Mouse (Mus musculus) granulocyte monocyte progenitor cell, adult 5-6 weeks (primary cell): ENCODE results near the gene Fto. TPM values are rescaled to one million over a fixed set of nuclear protein-coding genes. Genes with fewer than 3 reads are reported as not detected.

Source experiments
- ATAC-seq: replicated peaks from 2 replicates; pipeline ENCODE4 v1.8.0; 2016; ENCODE audit warnings: mild to moderate bottlenecking, moderate TSS enrichment, inconsistent platforms; ENCODE audit not compliant: poor library complexity, severe bottlenecking
- total RNA-seq, 2 experiments: library from RNA; stranded (forward) in 1 of 2; stranded (reverse) in 1 of 2; fragments of 200-712, 200-1000 nt in 1 of 2; fragments of >200 nt in 1 of 2; fragmentation: Nextera tagmentation in 1 of 2; gene quantifications; 2 replicates each; pipeline ENCODE4 v1.2.3; 2014 to 2017

Fto gene
- total RNA-seq, 2 experiments from 2014 or later, result 31.4 to 61.5 TPM

DNA sequence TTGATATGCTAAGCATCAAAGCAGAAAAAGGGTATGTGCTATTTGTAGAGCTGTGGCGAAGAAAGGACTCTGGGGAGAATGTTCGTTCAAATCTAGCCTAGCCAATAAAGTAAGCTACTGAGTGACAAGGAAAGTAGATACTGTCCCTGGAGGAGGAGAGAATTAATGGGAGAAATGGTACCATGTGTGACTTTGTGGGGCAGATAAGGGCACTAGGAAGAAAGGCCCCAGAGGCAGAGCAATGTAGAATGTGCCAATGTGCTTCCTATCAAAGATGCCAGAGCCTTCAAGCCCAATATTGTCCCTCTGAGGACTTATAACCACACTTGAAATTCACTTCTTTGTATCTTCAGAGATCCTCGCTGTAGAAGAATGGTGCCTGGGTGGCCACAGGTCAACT, 227.9 kb downstream of the Fto start:
- no peak for ATAC-seq

DNA sequence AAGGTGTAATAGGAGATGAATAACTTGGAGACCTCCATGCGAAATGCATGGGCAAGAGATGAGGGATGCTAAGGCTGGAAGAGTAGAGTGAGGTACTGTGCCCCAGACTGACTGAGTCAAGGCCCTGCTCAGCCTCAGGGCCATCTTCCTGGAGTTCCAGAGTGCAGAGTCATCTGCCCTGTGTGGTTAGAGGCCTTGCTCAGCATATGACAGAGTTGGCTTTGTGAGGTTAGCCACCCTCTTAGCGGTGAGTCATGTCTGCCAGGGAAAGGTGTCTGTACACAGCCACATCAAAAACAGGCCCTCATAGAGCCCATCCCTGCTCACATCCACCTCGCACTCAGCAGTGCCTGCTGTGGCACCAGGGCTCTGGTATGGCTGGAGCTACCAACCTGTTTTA, 232.2 kb downstream of the Fto start:
- no peak; the same call in 1 of the 2 replicates for ATAC-seq

DNA sequence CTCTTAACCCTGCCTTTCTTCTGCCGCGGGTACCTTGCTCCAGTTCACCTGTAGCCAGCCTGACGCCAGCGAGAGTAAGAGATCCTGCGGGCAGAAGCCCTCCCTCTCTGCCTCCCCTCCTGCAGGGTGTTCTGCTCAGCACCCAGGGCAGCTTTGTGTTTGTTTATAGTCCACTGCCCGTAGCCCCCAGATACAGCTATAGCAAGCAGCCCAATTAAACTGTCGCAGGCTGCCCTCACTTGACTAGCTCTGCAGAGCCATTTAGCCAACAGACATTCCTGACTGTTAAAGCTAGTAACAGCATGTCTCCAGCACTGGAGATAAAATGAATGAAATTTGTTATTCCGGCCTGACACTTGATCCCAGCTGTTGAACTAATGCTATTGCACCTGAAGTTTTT, 233.3 kb downstream of the Fto start:
- ATAC-seq, result no peak

DNA sequence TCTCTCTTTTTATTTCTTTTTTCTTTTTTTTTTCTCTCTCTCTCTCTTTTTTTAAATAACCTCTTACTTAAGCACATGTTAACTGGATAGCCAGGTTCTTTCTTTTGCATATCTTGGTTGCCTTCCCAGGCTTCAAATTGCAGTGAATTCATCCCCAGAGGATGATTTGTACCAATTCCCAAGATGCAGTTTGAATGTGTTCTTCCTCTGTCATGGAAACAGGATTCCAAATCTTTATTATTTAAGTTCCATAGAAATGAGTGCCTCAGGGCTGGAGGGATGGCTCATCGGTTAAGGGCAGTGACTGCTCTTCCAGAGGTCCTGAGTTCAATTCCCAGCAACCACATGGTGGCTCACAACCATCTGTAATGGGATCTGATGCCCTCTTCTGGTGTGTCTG, 236.8 kb downstream of the Fto start:
- ATAC-seq, result no peak

DNA sequence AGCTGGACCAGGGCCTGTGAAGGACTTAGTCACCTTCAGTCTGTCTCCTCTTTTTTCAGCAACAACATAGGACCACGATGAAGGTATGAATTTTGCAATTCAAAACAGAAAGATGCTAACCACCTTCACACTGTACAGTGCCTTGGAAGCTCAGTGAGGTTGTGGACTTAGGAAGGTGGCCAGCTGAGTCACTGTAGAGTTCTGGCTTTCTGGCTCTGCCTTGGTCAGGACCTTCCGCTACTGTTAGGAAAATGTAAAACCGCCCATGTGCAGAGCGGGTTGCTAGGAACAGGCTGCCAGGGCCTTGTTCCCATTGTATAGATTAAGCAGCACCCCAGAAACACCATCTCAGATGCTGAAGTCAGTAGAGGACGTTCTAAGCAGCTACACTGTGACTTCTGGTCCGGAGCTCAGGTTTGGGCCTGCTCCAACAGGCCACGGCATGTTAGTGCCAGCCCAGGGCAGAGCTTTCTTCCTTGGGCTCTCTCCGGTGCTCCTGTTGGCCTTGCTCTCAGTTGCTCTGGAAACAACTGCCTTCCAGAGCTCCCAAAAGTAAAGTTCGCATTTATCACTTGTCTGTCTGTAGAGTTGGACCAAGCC, 237.9 kb downstream of the Fto start:
- ATAC-seq, result no peak

DNA sequence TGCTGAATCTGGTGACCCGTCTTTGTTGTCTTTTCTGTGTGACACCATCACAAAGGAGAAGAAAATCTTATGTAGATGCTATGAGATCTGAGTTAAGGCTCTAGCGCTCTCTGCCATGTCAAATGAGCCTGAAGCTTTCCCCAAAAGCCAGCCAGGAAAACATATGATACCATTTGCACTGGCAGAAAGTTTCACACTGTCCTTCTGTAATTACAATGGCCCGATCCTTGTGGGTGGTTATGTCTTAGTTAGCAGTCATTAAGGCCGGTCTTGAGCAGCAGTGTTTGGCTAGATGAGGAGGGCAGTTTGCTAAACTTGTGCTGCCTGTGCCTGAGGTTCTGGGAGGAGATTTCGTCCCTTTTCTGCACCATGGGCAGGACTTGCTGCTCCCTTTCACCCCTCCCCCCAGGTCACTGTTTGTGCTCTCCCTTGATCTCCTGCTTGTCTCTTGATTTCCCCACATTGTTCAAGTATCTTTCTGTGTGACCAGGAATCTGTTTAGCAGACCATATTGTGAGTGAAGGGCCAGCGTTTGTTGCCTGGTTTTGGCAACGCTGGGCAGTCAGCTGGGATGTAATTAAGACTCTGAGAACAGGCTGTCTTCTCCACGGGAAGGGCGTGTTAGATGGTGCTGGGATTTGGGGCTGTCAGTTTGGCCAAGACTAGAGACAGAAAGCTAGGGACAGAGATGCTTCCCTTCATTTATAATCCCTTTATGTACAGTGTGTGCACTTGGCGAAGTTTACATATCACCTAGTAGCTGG, 238.6 kb downstream of the Fto start:
- no peak for ATAC-seq

DNA sequence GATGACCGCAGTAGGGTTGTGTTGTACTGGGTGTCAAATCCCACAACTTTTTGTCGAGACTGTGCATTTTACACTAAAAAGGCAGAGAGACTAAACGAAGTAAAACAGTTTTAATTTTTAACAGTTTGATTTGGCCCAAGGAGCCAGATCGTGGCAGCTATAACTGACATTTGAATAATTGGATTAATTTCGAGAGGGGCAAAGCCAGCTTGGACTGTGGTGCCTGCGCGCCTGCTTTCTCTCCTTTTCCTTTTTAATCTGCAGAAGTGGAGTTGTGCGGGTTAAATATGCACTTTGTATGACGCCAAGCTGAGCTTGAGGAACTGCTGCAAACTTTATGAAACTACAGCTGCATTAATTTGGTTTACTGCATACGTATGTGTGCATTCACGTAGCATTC, 239.3 kb downstream of the Fto start:
- no peak for ATAC-seq

DNA sequence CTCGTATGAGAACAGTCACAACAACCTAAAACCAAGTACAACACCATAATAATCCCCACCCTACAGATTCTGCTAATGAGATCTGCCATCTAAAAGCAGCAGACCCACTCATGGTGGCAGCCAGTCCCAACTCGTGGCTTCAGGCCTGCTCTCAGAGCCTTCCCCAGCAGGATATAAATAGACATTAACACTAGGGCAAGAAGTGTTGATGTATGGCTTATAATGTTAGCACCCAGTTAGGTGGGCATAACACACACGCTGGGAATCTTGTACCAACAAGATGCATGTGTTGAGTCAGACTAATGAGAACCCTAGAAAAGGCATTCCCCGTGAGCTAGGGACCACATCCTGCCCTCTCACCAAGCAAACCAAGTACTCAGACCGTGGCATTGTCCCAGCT, 240.1 kb downstream of the Fto start:
- no peak for ATAC-seq

DNA sequence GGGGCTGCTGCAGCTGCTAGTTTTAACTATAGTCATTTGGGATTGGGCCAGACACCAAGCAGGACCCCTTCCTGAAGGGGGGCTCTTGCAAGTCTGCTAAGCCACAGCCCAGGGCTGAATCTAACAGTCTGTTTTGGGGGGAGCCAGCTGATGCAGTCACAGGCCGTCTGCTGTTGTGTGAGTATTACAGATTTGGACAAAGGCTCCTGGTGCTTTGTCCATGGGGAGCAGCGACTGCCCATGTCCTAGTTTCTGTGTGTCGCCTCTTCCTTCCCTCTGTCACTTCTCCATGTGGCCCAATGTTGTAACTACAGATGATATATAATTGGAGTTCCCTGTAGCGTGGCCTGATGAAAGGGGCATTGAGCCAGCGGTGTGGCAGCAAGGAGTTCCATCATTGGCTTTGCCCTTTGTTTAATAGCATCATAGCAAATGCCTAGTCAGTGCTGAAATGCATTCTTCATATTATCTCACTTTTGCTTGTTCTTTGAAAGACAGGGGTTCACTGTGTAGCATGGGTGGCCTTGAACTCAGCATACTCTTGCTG, 243.8 kb downstream of the Fto start:
- ATAC-seq, result no peak; the same call in 1 of the 2 replicates

DNA sequence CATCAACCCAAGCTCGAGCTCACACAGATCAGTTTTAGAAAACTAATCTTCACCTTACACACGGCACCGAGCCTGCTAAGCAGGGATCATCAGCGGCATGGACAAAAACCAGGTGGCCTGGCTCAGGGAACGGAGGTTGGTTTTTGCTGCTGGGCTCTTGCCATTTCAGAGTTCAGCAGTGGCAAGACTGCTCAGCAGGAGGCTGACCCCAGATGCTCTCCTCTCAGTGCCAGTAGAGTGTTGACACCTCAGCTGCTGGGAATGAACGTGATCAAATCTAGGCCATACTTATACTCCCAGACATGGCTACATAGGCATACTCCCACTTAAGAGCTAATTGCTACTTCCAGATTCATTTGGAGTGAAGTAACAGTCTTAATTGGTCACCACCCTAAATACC, 245.1 kb downstream of the Fto start:
- ATAC-seq, result no peak

DNA sequence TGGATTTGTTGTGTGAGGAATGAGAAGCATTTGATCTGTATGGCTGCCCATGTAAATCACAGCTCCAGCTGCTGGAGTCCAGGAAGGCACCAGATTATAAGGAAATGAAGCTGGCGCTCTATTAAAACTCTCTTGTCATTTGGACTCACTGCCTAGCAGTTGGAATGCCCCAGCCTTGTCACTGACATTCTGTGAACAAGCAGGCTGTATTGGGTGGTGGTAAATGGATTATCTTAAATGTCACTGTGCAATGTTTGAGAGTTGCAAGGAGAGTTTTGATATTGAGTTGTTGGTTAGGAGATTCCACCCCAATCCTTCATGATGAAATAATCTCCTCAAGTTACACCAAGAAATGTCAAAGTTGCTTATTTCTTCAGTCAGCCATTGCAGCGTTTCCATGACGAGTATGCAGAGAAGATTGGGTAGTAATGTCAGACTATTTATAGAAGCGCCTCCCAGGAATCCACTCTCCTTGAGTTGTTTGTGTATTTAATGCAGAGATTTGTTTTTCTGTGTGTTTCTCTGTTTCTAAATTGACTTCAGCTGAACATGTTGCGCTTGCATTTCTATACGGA, 246.8 kb downstream of the Fto start:
- no peak for ATAC-seq

DNA sequence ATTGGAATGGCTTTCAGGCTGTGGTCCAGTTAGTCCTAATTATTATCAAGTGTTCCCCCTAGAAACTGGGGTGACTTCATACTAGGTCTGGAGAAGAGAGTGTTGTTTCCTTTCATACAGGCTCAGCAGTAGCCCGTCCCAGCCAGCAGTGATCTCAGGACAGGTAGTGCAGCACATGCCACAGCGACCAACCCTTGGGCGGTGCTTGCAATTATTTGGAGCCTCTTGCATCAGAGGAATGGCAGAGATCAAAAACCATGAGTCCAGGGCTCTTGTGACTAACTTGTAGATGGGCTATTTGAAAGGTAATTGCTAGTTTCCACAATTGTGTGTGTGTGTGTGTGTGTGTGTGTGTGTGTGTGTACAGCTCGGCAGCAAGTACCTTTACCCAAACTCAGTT, 247.9 kb downstream of the Fto start:
- no peak for ATAC-seq

DNA sequence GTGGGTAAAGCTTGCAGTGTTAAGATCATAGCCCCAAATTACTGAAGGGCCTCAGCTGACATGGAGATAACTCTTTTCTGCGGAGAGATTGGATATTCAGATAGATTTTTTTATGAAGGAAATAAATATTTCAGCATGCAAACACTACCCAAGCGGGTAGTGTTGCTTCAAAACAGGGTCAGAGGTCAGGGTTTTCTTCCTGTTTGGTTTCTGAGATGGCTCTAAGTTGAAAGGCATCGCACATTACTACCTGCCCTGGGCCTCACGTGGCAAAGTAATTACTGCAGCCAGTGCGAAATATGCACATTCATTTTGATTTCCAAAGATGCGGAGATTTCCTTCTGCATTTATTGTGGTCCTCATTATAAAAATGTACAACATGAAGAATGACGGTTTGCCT, 249.3 kb downstream of the Fto start:
- ATAC-seq, result no peak

DNA sequence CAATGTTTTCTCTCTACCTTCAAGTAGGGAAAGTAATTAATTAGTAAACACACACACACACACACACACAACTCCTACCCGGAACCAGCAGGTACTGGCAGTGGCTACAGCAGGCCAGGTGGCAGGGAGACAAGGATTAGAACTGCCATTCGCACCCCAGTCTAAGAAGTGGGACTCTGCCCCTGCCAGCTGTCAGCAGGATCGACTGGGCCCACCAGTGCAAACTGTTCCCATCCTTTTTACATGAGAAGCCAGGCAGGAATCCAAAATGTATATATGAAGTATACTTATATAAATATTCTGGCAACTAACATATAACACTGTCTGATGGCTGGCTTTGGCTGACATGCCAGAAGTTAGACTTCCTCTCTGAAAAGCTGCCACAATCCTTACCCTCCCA, 250.0 kb downstream of the Fto start:
- ATAC-seq, result no peak

DNA sequence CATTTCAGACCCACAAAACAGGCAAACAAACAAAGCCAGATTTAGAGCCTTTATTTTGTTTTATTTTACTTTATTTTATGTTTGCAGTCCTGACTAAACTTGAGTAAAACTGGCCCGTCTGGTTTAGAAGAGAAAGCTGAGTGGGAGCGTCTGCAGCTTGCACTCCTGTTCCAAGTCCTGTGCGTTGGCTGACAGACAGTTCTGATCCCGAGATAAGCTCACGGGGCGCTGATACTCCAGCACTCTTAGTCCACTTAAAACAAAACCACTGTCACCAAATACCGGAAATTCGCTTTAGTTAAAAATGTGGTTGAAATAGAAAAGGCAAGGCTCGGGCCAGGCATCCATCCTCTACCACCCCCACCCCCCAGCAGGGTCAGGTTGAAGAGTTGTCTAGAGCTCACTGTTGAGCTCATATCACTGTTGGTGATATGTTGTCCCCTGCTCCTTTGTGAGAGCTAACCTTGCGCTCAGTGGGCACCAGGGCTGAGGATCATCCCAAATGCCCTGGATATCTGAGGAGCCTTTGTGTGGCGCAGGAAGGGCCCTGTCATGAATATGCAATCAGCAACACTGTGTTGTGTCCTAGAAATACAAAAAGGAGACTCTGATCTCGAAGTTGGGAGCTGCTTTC, 252.7 kb downstream of the Fto start:
- ATAC-seq, result no peak

DNA sequence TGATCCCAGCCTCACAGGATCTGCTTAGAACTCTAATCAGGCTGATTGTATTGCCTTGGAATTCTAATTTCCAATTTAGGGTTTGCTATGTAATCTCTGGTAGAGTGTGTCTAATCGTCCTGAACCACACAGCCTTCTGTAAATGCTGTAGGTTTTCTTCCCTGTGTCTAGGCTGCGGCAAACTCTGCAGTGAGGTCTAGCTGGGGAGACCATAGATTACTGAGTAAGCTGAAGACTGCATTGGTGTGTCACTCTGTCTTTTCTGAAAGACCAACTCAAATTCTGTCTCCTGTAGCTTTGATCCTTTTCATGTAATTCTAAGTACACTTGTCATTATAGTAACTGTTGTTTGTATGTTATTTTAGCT, 253.2 kb downstream of the Fto start:
- ATAC-seq, result no peak

DNA sequence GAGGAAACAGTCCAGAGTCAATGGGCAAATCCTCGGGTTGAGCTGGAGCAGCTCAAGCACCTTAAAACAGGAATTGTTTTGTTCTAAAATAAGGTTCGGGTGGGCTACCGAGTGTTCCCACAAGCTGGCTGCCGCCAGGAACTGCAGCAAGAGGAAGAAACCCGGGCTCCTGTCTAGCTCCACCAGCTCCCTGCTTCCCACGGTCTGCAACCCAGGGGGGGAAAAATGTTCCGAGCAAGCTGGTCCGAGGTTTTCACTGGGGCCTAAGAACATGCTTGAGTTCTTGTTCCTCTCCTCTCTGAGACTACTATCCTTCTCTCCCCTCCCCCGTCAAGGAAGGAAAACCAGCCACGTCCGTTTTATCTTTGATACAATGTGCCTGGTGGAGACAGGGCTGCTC, 256.5 kb downstream of the Fto start:
- ATAC-seq, result no peak

DNA sequence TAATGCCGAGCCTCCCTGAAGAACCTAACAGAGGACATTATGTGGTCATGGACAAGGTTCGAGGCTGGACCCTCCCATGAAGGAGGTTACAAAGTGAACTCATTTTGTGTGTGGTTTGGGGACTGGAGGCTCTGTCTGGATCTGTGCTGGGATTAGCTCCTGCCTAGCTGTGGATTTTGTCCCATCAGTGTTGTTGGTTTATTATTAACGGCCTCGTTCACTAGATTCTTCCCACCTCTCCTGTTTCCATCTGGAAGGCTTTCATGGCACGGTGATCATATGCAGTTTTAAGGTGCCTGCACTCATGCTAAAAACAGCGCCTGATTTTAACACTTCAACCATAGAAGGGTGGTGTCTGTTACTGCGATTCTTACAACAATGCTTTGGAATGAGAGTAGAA, 257.5 kb downstream of the Fto start:
- no peak for ATAC-seq

DNA sequence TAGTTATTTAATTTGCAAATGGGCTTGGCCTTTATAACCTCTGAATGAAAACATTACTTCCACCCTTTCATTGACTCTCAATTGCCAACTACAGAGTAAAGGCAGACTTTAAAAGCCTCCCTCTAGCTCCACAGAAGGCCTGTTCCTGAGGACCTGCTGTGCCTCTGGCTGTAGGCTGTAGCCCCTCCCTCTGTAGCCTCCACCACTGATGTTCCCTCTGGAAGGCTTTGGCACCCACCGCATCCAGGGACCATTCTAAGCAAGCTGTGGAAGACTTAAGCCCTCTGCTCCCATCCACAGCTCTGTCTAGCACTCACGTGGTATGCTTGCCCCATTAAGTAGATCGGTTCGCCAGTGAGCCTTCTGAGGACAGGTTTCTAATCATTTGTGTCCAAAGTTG, 258.7 kb downstream of the Fto start:
- ATAC-seq, result no peak

DNA sequence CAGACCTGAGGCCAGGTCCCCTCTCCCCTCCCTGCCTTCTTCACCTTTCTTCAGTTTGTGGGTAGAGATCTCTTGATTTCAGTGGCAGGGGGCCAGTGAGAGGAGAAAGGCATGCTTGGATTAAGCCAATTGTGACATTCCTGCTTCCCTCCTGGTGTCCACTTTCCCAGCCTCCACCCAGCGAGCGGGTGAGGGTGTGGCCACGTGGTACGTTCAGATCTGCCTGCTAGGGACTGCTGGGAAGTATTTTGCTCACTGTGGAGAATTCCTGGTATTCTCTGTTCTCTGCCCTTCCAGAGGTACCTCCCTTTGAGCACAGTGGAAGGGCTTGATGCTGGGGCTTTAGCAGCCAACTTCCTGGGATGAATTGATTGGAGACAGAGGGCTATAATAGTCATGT, 259.3 kb downstream of the Fto start:
- no peak for ATAC-seq

DNA sequence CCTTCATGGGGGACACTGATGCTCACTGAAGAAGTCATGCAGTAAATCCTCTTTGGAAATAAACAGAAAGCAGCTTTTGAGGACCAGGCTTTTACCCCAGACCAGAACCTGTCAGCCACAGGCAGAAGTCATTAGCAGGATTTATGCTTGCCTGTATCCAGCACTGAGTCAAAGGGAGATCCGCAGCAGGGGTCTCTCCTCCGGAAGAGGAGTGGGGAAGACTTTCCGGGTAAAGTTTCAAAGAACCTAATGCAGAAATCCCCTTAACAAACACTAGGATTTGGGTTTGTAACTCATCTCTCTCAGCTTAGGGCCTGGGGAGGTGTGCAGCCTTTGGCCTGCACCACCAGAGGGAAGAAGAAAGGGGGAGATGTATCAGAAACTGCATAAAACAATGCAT, 262.3 kb downstream of the Fto start:
- no peak for ATAC-seq
